Mouse (Mus musculus) stomach, adult 2 months (tissue): Measurements from ENCODE around the gene Lhfpl2. TPM values are rescaled to one million over a fixed set of nuclear protein-coding genes. Genes with fewer than 3 reads are reported as not detected.

Source experiments
- polyA plus RNA-seq: library from polyadenylated mRNA; depleted of rRNA; stranded (reverse); fragments of >200 nt; gene quantifications from 2 replicates; pipeline ENCODE4 v1.2.3, GENCODE M21; 2012; rRNA removed

The Lhfpl2 gene
- 1.5 and 4.0 TPM in 2 replicates for polyA plus RNA-seq

GRCm38 (mm10) chr13:94057563-94058560 is at the start of gene Lhfpl2:
TSS of gene Lhfpl2 (plus strand) at chr13:94057796.

Other genes starting within 250 kb of the Lhfpl2 start
- 6.9 and 7.3 TPM in 2 replicates for gene Scamp1, start 228.1 kb downstream of the Lhfpl2 start, polyA plus RNA-seq